Mouse (Mus musculus) G1E-ER4 (cell line): ENCODE results near the gene Bach2. TPM values are rescaled to one million over a fixed set of nuclear protein-coding genes. Genes with fewer than 3 reads are reported as not detected.

ENCODE experiments used
- GATA1 ChIP-seq: IDR thresholded peaks from one replicate; pipeline ENCODE4 v1.8.0; 2012; ENCODE audit warnings: low read length, inconsistent platforms
- polyA plus RNA-seq: library from polyadenylated mRNA; stranded (reverse); fragments of >175 nt; gene quantifications from 2 replicates; pipeline ENCODE4 v1.2.3, GENCODE M21; 2012

The Bach2 gene
- polyA plus RNA-seq, 1 experiment, result not detected

GRCm38 (mm10) chr4:32344276-32344675 lies 105.7 kb downstream of the Bach2 start:
- no peak for TF ChIP-seq GATA1

- TF ChIP-seq GATA1, result no peak
Observed at GRCm38 (mm10) chr4:32347202-32347601, 108.6 kb downstream of the Bach2 start.

- TF ChIP-seq GATA1, result no peak
Observed at GRCm38 (mm10) chr4:32347711-32348110, 109.1 kb downstream of the Bach2 start.

GRCm38 (mm10) chr4:32349361-32349760 lies 110.8 kb downstream of the Bach2 start:
- TF ChIP-seq GATA1, result no peak

- TF ChIP-seq GATA1, result no peak
Observed at GRCm38 (mm10) chr4:32351236-32351635, 112.6 kb downstream of the Bach2 start.

- TF ChIP-seq GATA1, result no peak
Observed at GRCm38 (mm10) chr4:32351661-32352246, 113.2 kb downstream of the Bach2 start.

GRCm38 (mm10) chr4:32352442-32352841 lies 113.8 kb downstream of the Bach2 start:
- no peak for TF ChIP-seq GATA1

GRCm38 (mm10) chr4:32352842-32353241 lies 114.2 kb downstream of the Bach2 start:
- no peak for TF ChIP-seq GATA1

GRCm38 (mm10) chr4:32355935-32356617 lies 117.5 kb downstream of the Bach2 start:
- no peak for TF ChIP-seq GATA1

GRCm38 (mm10) chr4:32357996-32358600 lies 119.5 kb downstream of the Bach2 start:
- no peak for TF ChIP-seq GATA1

GRCm38 (mm10) chr4:32358602-32359464 lies 120.2 kb downstream of the Bach2 start:
- no peak for TF ChIP-seq GATA1

GRCm38 (mm10) chr4:32359634-32360033 lies 121.0 kb downstream of the Bach2 start:
- no peak for TF ChIP-seq GATA1

- no peak for TF ChIP-seq GATA1
Observed at GRCm38 (mm10) chr4:32360496-32360895, 121.9 kb downstream of the Bach2 start.

- TF ChIP-seq GATA1, result no peak
Observed at GRCm38 (mm10) chr4:32363488-32363984, 124.9 kb downstream of the Bach2 start.

GRCm38 (mm10) chr4:32365144-32365907 lies 126.7 kb downstream of the Bach2 start:
- no peak for TF ChIP-seq GATA1
